Mouse (Mus musculus): ENCODE results near the gene Dnm3. TPM values are rescaled to one million over a fixed set of nuclear protein-coding genes. Genes with fewer than 3 reads are reported as not detected.

The Dnm3 gene
- total and polyA plus RNA-seq, 2 experiments from 2014 or later, result 56.3 to 64.7 TPM

GRCm38 (mm10) chr1:161999338-161999737 is 478.5 kb downstream of the Dnm3 start:
- Histone ChIP-seq H3K27ac (peak overlapping the region; percentile 73), H3K36me3 (ENCODE audit: insufficient read depth, low read length) (no peaks in the 10 kb centered on the region), H3K27me3 (ENCODE audit: insufficient read depth, low read length) (no peaks in the 10 kb centered on the region), H3K9me3 (ENCODE audit: low read length) (no peaks in the 10 kb centered on the region), H3K4me2 (ENCODE audit: low read depth, low read length) (no peak overlapping the region), H3K4me1 (ENCODE audit: insufficient read depth, low read length) (no peaks in the 10 kb centered on the region), H3K9ac (replicated peaks; ENCODE audit: low read length) (no peak overlapping the region), H3K4me3 (ENCODE audit: low read length) (no peak overlapping the region)
- 50% methylated on average over 5 of the region's 5 CpGs for WGBS
- TF ChIP-seq CTCF (IDR thresholded peaks at IDR 0.05; ENCODE audit: low read depth), result no peak
- no peak for ATAC-seq
- DNase-seq (ENCODE audit: low spot score), result no peak

- ATAC-seq, result no peak
- 81% methylated on average over 4 of the region's 4 CpGs for WGBS
- no peak overlapping the region for H3K9ac ChIP-seq (replicated peaks; ENCODE audit: low read length)
Observed at GRCm38 (mm10) chr1:161998781-161999180, 479.1 kb downstream of the Dnm3 start.

GRCm38 (mm10) chr1:161992389-161992788 is 485.4 kb downstream of the Dnm3 start:
- Histone ChIP-seq H3K36me3 (ENCODE audit: insufficient read depth, low read length) (0 out of 2 replicates have a peak, but pooled peaks cover 3% of the 10 kb centered on the region), H3K4me1 (ENCODE audit: insufficient read depth, low read length) (no peaks in the 10 kb centered on the region), H3K4me3 (ENCODE audit: low read length) (no peak overlapping the region), H3K27me3 (ENCODE audit: insufficient read depth, low read length) (no peaks in the 10 kb centered on the region), H3K27ac (no peak overlapping the region), H3K4me2 (ENCODE audit: low read depth, low read length) (no peak overlapping the region), H3K9ac (replicated peaks; ENCODE audit: low read length) (no peak overlapping the region), H3K9me3 (ENCODE audit: low read length) (no peaks in the 10 kb centered on the region)
- ATAC-seq (no peak), DNase-seq (ENCODE audit: low spot score) (no peak)
- WGBS, result 90% methylated on average over 7 of the region's 7 CpGs
- TF ChIP-seq CTCF (IDR thresholded peaks at IDR 0.05; ENCODE audit: low read depth), result no peak

More at GRCm38 (mm10) chr1:161998781-161999180, 479.1 kb downstream of the Dnm3 start:
- peak overlapping the region; percentile 73; the same call in 1 of the 2 replicates for H3K27ac ChIP-seq
- H3K4me1 ChIP-seq (ENCODE audit: insufficient read depth, low read length), result no peaks in the 10 kb centered on the region
- no peak overlapping the region for H3K4me3 ChIP-seq (ENCODE audit: low read length)
- H3K36me3 ChIP-seq (ENCODE audit: insufficient read depth, low read length), result no peaks in the 10 kb centered on the region
- no peaks in the 10 kb centered on the region for H3K9me3 ChIP-seq (ENCODE audit: low read length)
- H3K4me2 ChIP-seq (ENCODE audit: low read depth, low read length), result no peak overlapping the region
- TF ChIP-seq CTCF (IDR thresholded peaks at IDR 0.05; ENCODE audit: low read depth), result no peak
- no peaks in the 10 kb centered on the region for H3K27me3 ChIP-seq (ENCODE audit: insufficient read depth, low read length)
- no peak for DNase-seq (ENCODE audit: low spot score)

GRCm38 (mm10) chr1:161991846-161992245 is 486.0 kb downstream of the Dnm3 start:
- Histone ChIP-seq H3K4me1 (ENCODE audit: insufficient read depth, low read length) (no peaks in the 10 kb centered on the region), H3K27me3 (ENCODE audit: insufficient read depth, low read length) (no peaks in the 10 kb centered on the region), H3K4me2 (ENCODE audit: low read depth, low read length) (no peak overlapping the region), H3K27ac (no peak overlapping the region), H3K36me3 (ENCODE audit: insufficient read depth, low read length) (0 out of 2 replicates have a peak, but pooled peaks cover 3% of the 10 kb centered on the region), H3K9ac (replicated peaks; ENCODE audit: low read length) (no peak overlapping the region), H3K9me3 (ENCODE audit: low read length) (no peaks in the 10 kb centered on the region), H3K4me3 (ENCODE audit: low read length) (no peak overlapping the region)
- ATAC-seq (no peak), DNase-seq (ENCODE audit: low spot score) (no peak)
- TF ChIP-seq CTCF (IDR thresholded peaks at IDR 0.05; ENCODE audit: low read depth), result no peak
- 95% methylated on average over 11 of the region's 11 CpGs for WGBS

GRCm38 (mm10) chr1:161990684-161991578 is 486.9 kb downstream of the Dnm3 start:
- no peak for DNase-seq (ENCODE audit: low spot score)
- Histone ChIP-seq H3K4me1 (ENCODE audit: insufficient read depth, low read length) (no peaks in the 10 kb centered on the region), H3K9ac (replicated peaks; ENCODE audit: low read length) (no peak overlapping the region), H3K36me3 (ENCODE audit: insufficient read depth, low read length) (0 out of 2 replicates have a peak, but pooled peaks cover 3% of the 10 kb centered on the region), H3K4me2 (ENCODE audit: low read depth, low read length) (no peak overlapping the region), H3K27ac (no peak overlapping the region), H3K9me3 (ENCODE audit: low read length) (no peaks in the 10 kb centered on the region), H3K27me3 (ENCODE audit: insufficient read depth, low read length) (no peaks in the 10 kb centered on the region), H3K4me3 (ENCODE audit: low read length) (no peak overlapping the region)
- ATAC-seq, result no peak
- no peak for TF ChIP-seq CTCF (IDR thresholded peaks at IDR 0.05; ENCODE audit: low read depth)
- WGBS, result 70% methylated on average over 10 of the region's 10 CpGs

- WGBS, result 29% methylated on average over 4 of the region's 4 CpGs
- Histone ChIP-seq H3K27ac (no peak overlapping the region), H3K4me2 (ENCODE audit: low read depth, low read length) (no peak overlapping the region), H3K4me3 (ENCODE audit: low read length) (no peak overlapping the region), H3K9me3 (ENCODE audit: low read length) (no peaks in the 10 kb centered on the region), H3K9ac (replicated peaks; ENCODE audit: low read length) (no peak overlapping the region), H3K36me3 (ENCODE audit: insufficient read depth, low read length) (no peaks in the 10 kb centered on the region), H3K27me3 (ENCODE audit: insufficient read depth, low read length) (no peaks in the 10 kb centered on the region), H3K4me1 (ENCODE audit: insufficient read depth, low read length) (no peaks in the 10 kb centered on the region)
- no peak for ATAC-seq
- DNase-seq (ENCODE audit: low spot score), result no peak
- no peak for TF ChIP-seq CTCF (IDR thresholded peaks at IDR 0.05; ENCODE audit: low read depth)
Observed at GRCm38 (mm10) chr1:161983979-161984566, 493.8 kb downstream of the Dnm3 start.
